Mouse (Mus musculus): ENCODE measurements at regions not wholly inside any gene's neighbourhood (a gene's known extent, or its start where the extent isn't known, plus 50 kb on each side); places are given as distances from the start of the nearest gene placed in this dataset.
"Not testable (repeated sequence)": the region's sequence is repeated elsewhere in the genome, so short reads cannot be mapped to it uniquely, and the experiment has no call there.

- peak; percentile 85 for DNase-seq
Observed at GRCm38 (mm10) chr14:33691690-33692089, 102.7 kb downstream of the Ptpn20 start.

GRCm38 (mm10) chr14:33694224-33694623 lies 105.2 kb downstream of the Ptpn20 start:
- DNase-seq: no peak

- peak; percentile 89 for DNase-seq
Observed at GRCm38 (mm10) chr14:33695362-33695982, 106.5 kb downstream of the Ptpn20 start.

GRCm38 (mm10) chr14:33696817-33697216 lies 107.8 kb downstream of the Ptpn20 start:
- no peak for DNase-seq

GRCm38 (mm10) chr14:33699777-33700438 lies 110.9 kb downstream of the Ptpn20 start:
- DNase-seq: no peak

- DNase-seq: no peak
Observed at GRCm38 (mm10) chr14:33707661-33708297, 118.8 kb downstream of the Ptpn20 start.

- no peak for DNase-seq
Observed at GRCm38 (mm10) chr14:33708298-33708665, 119.3 kb downstream of the Ptpn20 start.

GRCm38 (mm10) chr14:33712458-33712857 lies 123.5 kb downstream of the Ptpn20 start:
- no peak for DNase-seq

- DNase-seq: no peak
Observed at GRCm38 (mm10) chr14:33719651-33720050, 130.6 kb downstream of the Ptpn20 start.

- DNase-seq: not testable (repeated sequence)
Observed at GRCm38 (mm10) chr14:33722379-33723145, 133.6 kb downstream of the Ptpn20 start.

GRCm38 (mm10) chr14:33726500-33726899 lies 137.5 kb downstream of the Ptpn20 start:
- DNase-seq: no peak

- no peak for DNase-seq
Observed at GRCm38 (mm10) chr14:33729115-33729884, 140.3 kb downstream of the Ptpn20 start.

- no peak for DNase-seq
Observed at GRCm38 (mm10) chr14:33732698-33733097, 143.7 kb downstream of the Ptpn20 start.

- peak; percentile 61 for DNase-seq
Observed at GRCm38 (mm10) chr14:33734446-33735043, 145.5 kb downstream of the Ptpn20 start.

GRCm38 (mm10) chr14:33735653-33736052 lies 146.6 kb downstream of the Ptpn20 start:
- DNase-seq: peak; percentile 34

- DNase-seq: peak; percentile 64
Observed at GRCm38 (mm10) chr14:33746181-33746580, 157.2 kb downstream of the Ptpn20 start.

GRCm38 (mm10) chr14:33759656-33760055 lies 163.7 kb upstream of the Gdf10 start:
- DNase-seq: no peak

- no peak for DNase-seq
Observed at GRCm38 (mm10) chr14:33763641-33764046, 159.7 kb upstream of the Gdf10 start.

GRCm38 (mm10) chr14:33765767-33766166 lies 157.6 kb upstream of the Gdf10 start:
- DNase-seq: no peak

- no peak for DNase-seq
Observed at GRCm38 (mm10) chr14:33772374-33772773, 151.0 kb upstream of the Gdf10 start.

GRCm38 (mm10) chr14:33789556-33789955 lies 133.8 kb upstream of the Gdf10 start:
- no peak for DNase-seq

GRCm38 (mm10) chr14:33794262-33794661 lies 129.1 kb upstream of the Gdf10 start:
- DNase-seq: no peak
